Mouse (Mus musculus) spleen, adult 18-20 months (tissue): ENCODE data around the gene Crebl2.

Experiments used
- DNase-seq, 2 experiments: peaks; one replicate each; pipeline ENCODE4 v3.0.0; 2022; ENCODE audit warnings: mixed read lengths in 2 of 2

Gene Crebl2

DNA sequence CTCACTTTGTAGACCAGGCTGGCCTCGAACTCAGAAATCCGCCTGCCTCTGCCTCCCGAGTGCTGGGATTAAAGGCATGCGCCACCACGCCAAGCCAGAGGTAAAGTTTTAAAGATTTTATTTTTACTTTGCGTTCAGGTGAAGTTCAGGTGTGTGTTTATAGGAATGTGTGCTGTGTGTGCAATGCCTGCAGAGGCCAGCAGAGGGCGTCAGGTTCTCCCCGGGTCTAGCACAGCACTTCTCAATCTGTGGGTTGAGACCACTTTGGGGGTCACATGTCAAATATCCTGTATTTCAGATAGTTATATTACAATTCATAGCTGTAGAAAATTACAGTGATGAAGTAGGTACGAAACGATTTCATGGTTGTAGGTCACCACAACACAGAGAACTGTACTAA lies 7.1 kb upstream of the Crebl2 start:
- no peak for DNase-seq

DNA sequence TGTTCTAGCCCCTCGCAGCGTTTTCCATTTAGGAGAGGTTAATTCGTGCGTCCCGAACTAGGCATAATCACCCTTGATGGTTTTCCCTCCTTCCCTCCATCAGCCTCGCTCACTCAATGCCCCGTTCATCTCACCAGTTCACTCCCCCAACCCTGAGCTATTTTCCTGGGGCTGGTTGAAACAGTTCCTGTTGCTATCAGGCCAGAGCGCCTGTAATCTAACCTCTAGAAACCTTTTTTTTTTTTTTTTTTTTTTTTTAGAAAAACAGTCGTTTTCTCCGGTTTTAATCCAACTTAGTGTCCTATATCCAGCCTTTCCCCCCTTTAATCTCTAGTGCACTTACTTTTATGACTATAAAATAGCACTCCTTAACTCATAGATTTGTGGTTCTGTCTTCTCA lies 822 bp downstream of the Crebl2 start:
- DNase-seq: no peak

DNA sequence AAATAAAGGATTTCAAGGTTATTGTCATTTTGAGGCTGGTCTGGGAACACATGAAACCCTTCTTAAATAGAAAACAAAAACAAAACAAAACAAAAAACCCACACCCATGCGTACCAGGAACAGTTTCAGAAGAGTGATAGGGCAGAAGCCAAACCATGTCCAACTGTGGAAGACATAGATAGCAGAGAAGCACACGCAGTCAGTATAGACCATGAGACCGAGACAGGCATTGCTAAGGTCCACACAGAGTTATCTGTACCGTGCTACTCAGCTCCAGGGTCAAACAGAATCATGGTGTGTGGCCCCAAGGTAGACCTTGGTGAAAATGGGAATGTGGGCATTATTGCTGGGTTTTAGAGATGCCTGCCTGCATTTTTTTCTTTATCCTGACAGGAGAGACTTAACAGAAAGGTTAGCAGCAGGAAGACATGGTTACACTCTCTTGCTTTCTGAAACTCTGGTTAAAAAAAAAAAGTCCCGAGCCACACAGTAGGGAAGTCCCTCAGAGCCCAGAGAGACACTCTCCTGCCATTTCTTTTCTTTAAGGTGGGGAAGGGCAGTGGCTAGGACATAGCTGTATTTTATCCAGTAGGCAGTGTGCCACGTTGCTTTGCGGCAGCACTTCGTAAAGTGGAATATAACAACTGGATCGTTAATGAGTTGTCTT lies 4.8 kb downstream of the Crebl2 start:
- no peak for DNase-seq

DNA sequence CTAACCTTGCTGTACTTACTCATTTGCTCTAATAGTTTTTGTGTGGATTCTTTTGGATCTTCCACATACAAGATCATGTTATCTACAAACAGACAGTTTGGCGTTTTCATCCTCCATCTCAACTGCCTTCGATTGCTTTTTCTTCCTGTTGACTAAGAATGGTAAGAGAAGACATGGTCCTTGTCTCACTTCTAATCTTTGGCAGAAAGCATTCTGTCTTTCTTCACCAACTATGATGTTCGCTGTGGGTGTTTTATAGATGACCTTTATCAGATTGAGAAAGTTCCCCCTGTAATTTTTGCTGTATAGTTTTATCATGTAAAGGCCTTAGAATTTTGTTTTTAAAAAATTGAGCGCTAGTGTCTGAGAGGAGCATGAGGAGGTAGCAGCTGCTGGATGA lies 8.2 kb downstream of the Crebl2 start:
- no peak for DNase-seq

DNA sequence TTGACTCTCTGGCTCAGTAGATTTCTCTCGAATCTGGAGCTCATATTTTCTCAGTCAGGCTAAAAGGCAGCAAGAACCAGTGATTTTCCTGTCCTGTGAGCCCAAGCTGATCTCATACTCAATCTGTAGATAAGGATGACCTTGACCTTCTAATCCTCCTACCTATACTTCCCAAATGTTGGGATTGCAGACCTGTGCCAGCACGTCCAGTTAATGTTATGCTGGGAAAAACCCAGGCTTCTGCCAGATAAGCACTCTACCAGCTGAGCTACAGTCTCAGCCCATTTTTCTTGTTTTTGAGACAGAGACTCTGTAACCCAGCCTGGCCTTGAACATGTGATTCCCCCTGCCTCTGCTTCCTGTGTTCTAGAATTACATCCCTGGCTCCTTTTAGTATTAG lies 10.4 kb downstream of the Crebl2 start:
- DNase-seq: no peak

DNA sequence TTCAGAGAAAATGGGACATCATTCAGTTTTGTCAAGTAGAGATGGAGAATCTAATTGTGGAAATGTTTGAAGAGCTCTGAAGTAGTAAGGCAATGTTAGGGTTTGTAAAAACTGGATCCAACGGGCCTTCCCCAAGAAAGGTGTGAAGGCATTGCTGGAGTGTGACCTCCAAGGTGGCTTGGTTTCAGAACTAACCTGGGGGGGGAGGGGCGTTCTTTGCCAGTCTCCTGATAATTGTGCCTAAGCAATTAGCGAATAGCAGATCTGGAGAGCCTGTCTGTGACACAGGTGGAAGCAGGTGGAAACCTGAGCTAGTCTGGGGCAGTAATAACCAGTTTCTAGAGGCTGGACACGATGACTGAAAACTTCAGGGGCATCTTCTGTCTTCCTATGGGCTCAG lies 15.8 kb downstream of the Crebl2 start:
- no peak for DNase-seq

DNA sequence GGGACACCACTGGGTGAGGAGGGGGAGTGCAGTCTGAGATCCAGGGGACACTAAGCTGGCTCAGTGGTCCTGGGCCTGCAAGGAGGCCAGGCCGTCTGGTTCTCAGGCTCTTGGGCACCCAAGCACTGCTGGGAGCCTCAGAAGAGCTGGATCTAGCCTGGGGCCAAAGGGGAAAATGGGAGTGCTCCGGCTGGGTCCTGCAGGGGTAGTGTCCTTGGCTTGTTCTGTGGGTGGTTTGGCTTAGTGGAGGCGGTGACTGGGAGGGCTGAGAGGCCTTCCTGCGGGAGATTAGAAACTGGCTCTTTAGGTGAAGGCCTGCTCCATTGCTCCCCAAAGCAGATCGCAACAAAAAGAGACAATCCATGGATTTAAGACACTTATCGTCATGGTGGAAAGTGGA lies 16.4 kb downstream of the Crebl2 start:
- DNase-seq: no peak

DNA sequence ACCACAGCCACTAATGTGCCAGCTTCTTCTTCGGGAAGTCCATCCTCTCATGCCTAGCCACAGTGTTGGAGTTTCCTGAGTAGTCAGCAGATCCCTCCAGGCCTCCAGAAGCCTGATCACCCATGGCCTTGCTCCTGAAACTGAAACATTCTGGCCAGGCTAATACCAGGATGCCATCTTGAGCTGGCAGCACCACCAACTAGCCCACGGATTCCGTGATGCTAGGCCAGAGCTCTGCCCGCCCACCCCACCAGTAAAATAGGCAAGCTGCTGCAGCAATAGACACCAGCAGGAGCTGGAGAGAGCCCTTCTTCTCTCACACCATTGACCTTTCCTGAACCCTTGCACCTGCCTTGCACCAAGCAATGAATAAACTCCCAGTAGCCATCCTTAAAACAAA lies 17.6 kb downstream of the Crebl2 start:
- no peak for DNase-seq

DNA sequence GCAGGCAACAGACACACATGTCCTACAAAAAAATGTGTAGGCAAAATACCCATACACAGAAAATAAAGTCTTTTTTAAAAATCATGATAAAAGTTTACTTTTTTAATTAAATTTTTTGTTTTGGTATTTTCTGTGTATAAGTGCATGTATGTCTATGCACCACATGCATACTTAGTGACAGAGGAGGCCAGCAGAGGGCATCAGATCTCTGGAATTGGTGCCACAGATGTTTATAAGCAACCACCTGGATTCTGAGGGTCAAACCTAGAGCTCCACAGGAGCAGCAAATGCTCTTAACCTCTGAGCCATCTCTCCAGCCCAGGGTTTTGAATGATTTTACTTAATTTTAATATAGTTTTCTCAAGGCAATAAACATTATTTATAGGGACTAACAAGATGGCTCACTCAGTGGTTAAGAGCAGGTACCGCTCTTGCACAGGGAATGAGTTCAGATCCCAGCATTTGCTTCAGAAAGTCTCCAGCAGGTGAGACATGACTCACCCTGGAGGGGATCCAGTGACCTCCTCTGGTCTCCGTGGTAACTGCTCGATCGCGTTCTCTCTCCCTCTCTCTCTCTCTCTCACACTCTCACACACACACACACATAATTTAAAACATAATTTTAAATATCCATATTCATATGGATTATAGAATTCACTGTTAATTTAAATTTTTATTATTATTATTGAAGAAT lies 18.4 kb downstream of the Crebl2 start:
- peak in 1 of 2 experiments; percentile 32 for DNase-seq

DNA sequence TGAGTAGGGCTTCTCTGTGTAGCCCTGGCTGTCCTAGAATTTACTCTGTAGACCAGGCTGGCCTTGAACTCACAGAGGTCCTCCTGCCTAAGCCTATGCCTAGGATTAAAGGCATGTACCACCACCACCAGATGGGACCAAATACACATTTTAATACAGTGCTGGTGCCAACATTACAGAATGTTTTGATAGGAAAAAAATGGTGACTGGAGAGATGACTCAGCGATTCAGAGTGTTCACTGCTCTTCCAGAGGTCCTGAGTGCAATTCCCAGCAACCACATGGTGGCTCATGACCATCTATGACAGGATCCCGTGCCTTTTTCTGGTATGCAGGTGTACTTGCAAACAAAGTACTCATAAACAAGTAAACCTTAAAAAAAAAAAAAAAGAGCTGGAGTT lies 19.5 kb downstream of the Crebl2 start:
- no peak for DNase-seq

DNA sequence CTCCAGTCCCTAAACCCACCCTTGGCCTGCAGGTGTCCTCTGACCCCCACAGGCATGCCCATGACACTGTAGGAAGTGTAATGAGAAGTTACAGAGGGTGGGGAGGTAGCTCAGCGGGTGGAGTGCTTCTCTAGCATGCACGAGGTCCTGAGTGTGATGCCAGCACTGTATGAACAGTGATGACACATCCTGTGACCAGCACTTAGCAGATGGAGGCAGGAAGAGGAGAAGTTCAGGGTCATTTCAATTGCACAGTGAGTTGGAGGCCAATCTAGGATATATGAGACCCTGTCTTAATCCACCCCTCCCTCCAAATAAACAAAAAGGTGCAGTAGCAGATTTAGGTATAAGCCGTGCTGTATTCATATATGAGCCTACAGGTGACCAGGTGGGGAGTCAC lies 20.0 kb downstream of the Crebl2 start:
- DNase-seq: no peak

DNA sequence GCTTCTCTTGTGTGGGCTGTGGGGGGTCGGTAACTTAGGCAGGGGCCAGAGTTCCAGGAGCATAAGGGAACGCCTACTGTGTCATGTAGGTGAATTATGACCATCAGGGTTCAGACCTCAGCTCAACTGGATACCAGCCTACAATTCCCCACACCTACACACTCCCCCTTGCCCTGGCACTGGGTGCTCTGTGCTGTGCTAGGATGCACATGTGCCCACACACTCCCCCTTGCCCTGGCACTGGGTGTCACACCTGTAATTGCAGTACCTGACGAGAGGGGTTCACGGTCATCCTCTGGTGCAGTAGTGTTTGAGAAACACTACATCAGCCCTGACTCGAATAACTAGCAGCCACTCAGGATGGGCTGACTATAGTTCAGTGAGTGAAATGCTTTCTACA lies 24.8 kb downstream of the Crebl2 start:
- DNase-seq: no peak

DNA sequence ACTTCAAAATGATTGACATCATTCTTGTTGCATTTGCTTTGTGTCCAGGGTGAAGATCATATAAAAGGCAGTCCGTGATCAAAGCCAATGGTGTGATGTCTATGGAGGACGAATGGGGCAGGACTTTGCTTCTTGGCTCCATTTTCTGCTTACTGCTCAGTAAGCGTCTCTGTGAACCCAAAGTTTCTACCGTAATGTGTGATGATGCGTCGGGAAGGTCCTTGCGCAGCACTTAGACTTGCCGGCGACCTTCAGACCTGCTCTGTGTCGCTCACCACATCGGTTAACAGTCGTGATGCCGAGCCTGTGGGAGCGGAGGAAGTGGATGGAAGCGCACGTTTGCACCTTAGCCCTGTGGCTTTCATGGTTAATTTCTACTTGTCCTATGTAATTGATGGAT lies 26.0 kb downstream of the Crebl2 start:
- no peak for DNase-seq

DNA sequence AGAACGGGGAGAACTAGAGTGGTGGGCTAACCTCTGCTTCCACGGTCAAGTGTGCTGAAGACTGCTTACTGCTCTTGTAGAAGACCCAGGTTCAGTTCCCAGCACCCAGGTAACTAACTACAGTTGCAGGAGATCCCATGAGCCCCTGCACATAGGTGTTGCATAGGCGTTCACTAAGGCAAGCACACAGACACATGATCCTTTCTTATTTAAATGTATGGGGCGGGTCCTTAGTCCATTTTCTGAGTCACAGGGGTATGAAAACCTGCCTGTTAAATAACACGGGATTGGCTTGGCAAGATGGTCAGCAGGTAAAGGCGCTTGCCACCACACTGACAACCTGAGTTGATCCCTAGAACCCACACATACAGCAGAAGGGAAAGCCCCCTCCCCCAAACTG lies 29.1 kb downstream of the Crebl2 start:
- DNase-seq: no peak

DNA sequence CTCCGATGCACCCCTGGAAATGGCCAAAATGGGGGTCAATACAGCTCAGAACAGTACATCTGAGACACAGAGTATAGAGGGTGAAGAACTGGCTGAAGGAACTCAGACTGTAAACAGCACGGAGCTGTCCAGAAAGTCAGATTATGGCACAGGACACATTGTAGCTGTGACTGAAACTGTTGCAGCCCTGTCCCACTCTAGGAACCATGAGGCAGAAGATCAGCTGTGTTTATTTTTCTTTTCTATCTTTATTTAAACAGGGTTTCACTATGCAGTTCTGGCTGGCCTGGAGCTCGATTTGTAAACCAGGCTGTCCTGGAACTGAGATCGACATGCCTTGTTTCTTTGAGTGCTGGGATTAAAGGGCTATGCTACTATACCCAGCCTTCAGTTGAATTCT lies 30.3 kb downstream of the Crebl2 start:
- DNase-seq: no peak

DNA sequence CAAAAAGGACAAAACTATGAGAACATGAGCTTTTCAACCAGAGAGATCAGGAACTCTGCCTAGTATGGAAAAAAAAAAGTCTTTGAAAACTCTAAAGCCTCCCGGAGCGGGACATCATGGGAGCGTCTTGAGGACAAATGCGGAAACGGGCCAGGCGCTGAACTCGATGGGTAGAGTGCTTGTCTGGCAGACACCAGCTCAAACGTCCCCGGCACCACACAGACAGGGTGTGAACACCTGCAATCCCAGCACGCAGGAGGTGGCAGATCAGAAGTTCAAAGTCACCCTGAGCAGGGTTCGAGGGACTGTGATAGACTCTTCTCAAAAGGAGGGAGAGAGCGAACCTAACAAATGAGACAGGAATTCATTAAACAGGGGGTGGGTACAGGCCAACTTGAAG lies 31.4 kb downstream of the Crebl2 start:
- DNase-seq: no peak

DNA sequence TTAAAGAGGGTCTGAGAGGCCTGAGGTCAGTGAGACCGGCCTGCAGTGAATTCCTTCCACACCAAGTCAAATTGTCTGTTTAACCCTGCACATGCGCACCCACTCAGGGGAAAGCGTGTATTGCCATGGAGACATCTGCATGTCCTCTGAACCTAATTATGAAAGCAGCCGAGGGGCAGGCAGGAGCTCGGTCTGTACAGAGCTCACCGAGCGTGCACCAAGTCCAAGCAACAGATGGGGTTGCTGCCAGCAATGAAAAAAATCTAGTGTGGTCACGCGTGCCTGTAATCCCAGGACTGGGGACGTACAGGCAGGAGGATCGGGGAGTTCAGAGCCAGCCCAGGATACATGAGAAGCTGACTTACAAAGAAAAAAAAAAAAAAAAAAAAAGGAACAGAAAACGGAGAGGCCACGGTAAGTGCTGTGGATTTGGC lies 32.7 kb downstream of the Crebl2 start:
- no peak for DNase-seq

DNA sequence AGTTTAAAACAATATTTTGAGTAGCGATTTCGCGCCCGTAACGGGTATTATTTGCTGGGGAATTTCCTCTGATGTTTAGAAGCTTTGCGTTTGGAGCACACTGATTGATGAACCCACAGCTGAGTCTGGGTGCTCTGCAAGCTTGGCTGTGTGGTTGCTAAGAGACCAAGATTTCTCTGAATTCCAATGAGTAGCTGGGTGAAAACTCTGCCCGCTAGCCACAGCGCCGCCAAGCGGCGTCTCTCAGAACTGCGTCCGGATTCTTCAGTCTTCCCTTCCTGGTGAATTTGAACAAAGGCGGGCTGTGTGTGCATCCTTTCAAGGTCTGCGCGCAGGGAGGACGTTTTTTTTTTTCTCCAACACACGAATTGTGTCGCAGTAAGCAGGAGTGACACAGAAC lies 33.2 kb downstream of the Crebl2 start:
- peak; percentile 69 to 92 for DNase-seq

DNA sequence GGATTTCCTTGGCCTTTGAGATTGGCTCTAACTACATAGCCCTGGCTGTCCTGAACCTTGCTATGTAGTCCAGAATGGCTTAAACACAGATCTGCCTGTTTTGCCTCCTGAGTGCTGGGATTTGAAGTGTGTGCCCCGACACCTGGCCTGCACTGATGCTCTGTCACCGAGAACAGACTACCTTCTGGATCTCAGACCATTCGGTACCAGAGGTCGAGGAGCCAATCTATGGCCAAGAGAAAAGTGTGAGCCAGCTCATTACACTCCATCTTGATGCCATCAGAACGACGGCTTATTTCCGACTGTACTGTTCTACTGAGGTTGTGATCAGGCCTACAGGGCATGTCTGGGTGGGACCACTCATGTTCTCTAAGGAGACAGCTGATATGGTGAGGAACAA lies 36.2 kb downstream of the Crebl2 start:
- DNase-seq: no peak

DNA sequence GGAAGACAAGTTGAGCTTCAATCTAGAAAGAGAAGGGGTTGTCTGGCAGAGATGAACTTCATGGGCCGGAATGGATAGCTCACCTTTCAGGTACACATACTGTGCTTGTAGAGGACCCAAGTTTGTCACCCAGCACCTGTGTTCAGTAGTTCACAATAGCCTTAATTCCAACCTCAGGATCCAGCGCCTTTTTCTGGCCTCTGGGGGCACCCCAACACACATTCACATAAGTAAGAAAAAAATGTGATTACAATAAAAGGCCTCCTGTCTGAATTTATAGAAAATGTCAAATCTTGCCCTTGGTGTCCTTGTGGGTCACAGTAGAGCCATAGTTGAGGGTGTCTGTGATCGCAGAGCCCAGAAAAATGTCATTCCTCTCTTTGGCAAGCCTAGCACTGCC lies 37.4 kb downstream of the Crebl2 start:
- no peak for DNase-seq

DNA sequence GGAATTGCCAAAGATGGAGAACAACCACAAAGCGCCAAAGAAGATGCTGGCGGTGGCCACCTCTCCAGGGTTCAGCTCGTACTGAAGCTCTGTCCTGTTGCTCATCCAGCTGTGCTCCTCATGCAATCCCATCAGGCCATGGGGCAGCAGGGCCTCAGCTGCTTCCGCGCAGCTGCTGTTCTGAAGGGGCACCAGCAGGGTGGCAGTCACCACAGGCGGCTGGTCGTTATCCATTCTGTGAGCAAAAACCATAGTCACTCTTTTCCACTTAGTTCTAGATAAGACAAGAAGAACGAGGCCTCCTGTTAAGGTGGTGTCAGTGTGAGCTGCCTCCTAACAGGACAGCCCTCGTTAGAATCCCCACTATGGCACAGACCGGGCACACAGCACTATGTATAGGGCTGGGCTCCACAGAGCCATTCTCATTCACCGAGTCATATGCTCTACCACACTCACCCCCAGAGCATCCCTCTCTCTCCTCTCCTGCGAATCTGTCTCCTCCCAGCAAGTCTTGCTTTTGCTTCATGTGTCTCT lies 40.3 kb downstream of the Crebl2 start:
- no peak for DNase-seq

DNA sequence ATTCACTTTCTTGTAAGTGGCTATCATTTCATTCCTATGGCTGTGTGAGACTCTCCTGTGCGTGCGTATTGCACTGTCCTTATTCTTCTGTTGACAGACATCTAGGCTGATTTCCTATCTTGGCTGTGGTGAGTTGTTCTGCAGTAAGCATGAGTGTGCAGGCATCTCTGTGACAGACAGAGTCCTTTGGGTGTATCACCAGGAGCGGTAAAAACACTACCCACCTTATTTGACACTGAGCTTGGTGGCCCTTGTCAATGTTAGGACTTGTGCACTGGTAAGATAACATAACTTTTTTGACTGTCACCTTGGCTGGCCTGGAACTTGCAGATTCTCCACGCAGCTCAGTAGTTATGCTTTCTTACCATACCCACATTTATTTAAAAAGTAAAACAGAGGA lies 40.9 kb downstream of the Crebl2 start:
- no peak for DNase-seq

DNA sequence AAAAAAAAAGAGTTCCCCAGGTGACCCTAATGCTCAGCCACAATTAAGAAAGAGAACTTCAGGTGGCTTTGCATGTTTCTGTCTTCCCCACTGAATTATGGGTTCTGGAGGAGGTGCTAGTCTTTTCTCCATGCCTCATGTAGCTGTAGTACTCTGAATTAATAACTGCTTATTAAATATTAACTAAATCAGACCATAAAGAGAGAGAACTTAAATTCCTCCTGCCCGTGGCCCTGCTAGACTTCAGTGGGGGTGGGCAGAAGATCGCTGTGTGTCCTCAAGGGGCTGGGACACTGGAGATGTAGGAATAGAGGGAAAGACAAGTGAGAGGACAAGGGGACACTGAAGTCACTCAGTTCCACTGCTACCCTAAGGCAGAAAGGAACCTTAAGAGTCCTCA lies 42.3 kb downstream of the Crebl2 start:
- DNase-seq: no peak

DNA sequence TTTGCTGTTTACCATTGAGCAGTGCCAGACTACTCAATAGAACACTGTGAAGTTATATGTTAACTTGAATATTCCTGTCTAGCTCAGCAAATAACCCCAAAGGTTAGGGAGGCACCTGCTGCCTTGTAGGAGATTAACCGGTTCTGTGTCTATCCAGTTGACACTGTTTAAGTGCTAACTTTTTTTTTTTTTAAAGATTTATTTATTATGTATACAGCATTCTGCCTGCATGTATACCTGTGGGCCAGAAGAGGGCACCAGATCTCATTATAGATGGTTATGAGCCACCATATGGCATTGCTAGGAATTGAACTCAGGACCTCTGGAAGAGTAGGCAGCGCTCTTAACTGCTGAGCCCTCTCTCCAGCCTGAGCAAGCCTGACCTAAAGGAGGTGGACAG lies 43.1 kb downstream of the Crebl2 start:
- DNase-seq: no peak

DNA sequence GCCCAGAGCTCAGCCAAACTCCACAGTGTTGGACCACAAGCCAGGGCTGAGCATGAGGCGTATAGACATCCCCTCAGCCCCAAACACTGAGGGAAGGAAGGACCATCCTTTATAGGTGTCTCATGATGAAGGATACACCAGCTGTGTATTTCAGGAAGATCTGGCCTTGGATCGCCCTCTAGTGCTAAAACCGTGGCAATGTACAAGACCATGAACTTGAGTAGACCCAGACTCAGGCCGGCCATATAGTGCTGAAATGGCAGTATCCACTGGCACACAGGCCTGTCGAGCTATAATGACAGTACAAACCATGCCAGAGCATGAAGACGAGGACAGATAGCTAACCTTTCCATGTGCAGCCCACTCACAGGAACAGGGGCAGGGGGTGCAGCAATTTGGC lies 46.8 kb downstream of the Crebl2 start:
- DNase-seq: no peak
